Mouse (Mus musculus): Measurements from ENCODE around the gene Tmem222. TPM values are rescaled to one million over a fixed set of nuclear protein-coding genes. Genes with fewer than 3 reads are reported as not detected.

The Tmem222 gene
- polyA plus RNA-seq, 1 experiment from 2014 or later: 57.1 TPM

DNA sequence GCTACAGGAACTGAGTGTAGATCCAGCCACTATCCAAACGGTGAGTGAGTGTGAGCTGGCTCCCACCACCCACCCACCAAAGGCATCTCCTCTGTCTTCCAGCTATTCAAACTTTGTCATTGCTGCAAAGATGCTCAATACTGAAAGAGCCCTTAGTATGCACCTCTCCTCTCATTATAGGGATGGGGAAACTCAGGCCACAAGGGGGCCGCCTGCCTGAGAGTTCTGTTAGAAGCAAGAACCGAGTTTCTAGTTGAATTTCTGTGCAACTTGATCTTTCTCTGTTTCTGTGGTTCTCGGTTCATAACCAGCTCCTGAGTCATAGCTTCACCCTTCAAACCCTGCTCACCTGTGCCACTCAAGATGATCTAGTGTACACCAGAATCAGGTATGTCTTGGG lies 25.5 kb downstream of the Tmem222 start:
- H3K4me3 ChIP-seq (ENCODE audit: control insufficient read depth in 1 of 2, insufficient read depth in 1 of 2, low read depth in 1 of 2, low read length in 2 of 2): no peak overlapping the region
- peaks cover 11 to 14% of the 10 kb centered on the region in 2 experiments for H3K4me1 ChIP-seq (ENCODE audit: control insufficient read depth in 2 of 2, insufficient read depth in 2 of 2, low read length in 2 of 2)
- no peaks in the 10 kb centered on the region for H3K36me3 ChIP-seq (ENCODE audit: control insufficient read depth, insufficient read depth, low read length)
- H3K27ac ChIP-seq (replicated peaks in 1 of 2; ENCODE audit: control insufficient read depth in 1 of 2, insufficient read depth in 1 of 2, low read depth in 2 of 2, low read length in 2 of 2): no peak overlapping the region
- no peak overlapping the region for H3K4me2 ChIP-seq (ENCODE audit: low read length)
- no peak for ATAC-seq (ENCODE audit: insufficient number of reproducible peaks, insufficient read depth, low FRiP score, low read depth)
- no peak overlapping the region for H3K9ac ChIP-seq (ENCODE audit: low read length)
- WGBS: 45% methylated on average over 4 of the region's 4 CpGs
- H3K27me3 ChIP-seq (ENCODE audit: control insufficient read depth, insufficient read depth, low read length): peaks cover 76% of the 10 kb centered on the region
- H3K9me3 ChIP-seq (ENCODE audit: control insufficient read depth, low read length): no peaks in the 10 kb centered on the region

DNA sequence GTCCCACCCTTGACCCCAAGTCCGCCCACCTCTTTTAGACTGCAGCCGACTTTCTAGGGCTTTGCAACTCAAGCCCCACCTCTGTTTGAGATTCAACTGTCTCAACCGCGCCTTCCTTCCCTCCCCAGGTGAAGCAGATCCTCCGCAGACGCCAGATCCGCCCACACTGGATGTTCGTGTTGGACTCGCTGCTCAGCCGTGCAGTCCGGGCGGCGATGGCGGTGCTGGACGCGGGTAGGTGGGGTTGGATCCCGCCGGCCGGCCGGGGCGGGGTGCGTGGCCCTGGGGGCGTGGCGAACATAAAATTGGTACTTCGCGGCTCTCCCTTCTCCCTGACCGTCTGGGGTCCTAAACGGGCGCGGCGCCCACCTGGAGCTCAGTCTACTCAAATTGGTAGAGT lies 26.4 kb downstream of the Tmem222 start:
- Histone ChIP-seq H3K4me3 (ENCODE audit: control insufficient read depth in 1 of 2, insufficient read depth in 1 of 2, low read depth in 1 of 2, low read length in 2 of 2) (peak overlapping the region; percentile 43 to 44), H3K9ac (ENCODE audit: low read length) (peak overlapping the region; percentile 62), H3K4me1 (ENCODE audit: control insufficient read depth in 2 of 2, insufficient read depth in 2 of 2, low read length in 2 of 2) (peaks cover 11 to 14% of the 10 kb centered on the region in 2 experiments), H3K4me2 (ENCODE audit: low read length) (peak overlapping the region; percentile 77), H3K27me3 (ENCODE audit: control insufficient read depth, insufficient read depth, low read length) (peaks cover 76% of the 10 kb centered on the region), H3K27ac (replicated peaks in 1 of 2; ENCODE audit: control insufficient read depth in 1 of 2, insufficient read depth in 1 of 2, low read depth in 2 of 2, low read length in 2 of 2) (no peak overlapping the region), H3K36me3 (ENCODE audit: control insufficient read depth, insufficient read depth, low read length) (no peaks in the 10 kb centered on the region), H3K9me3 (ENCODE audit: control insufficient read depth, low read length) (no peaks in the 10 kb centered on the region)
- WGBS: 2% methylated on average over 31 of the region's 31 CpGs
- no peak for ATAC-seq (ENCODE audit: insufficient number of reproducible peaks, insufficient read depth, low FRiP score, low read depth)

DNA sequence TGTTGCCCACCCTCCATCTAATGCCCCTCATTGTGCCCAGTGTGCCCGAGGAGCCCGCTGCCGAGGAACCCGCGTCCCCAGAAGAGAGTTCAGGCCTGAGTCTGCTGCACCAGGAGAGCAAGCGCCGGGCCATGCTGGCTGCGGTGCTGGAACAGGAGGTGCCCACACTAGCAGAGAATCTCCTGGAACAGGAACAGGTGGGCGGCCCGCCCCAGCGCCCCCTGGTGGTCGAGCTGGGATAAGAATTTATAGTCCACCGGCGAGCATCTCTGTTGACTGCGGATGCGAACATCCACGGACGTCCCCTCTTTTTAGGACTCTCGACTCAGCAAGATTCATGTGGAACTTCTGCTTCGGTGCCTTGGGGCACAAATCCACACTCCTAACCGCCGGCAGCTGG lies 27.0 kb downstream of the Tmem222 start:
- H3K4me2 ChIP-seq (ENCODE audit: low read length): peak overlapping the region; percentile 77
- ATAC-seq (ENCODE audit: insufficient number of reproducible peaks, insufficient read depth, low FRiP score, low read depth): no peak
- H3K27me3 ChIP-seq (ENCODE audit: control insufficient read depth, insufficient read depth, low read length): peaks cover 76% of the 10 kb centered on the region
- no peaks in the 10 kb centered on the region for H3K36me3 ChIP-seq (ENCODE audit: control insufficient read depth, insufficient read depth, low read length)
- peak overlapping the region; percentile 62 for H3K9ac ChIP-seq (ENCODE audit: low read length)
- no peak overlapping the region for H3K27ac ChIP-seq (replicated peaks in 1 of 2; ENCODE audit: control insufficient read depth in 1 of 2, insufficient read depth in 1 of 2, low read depth in 2 of 2, low read length in 2 of 2)
- H3K4me3 ChIP-seq (ENCODE audit: control insufficient read depth in 1 of 2, insufficient read depth in 1 of 2, low read depth in 1 of 2, low read length in 2 of 2): peak overlapping the region; percentile 43 to 44
- peaks cover 11 to 14% of the 10 kb centered on the region in 2 experiments for H3K4me1 ChIP-seq (ENCODE audit: control insufficient read depth in 2 of 2, insufficient read depth in 2 of 2, low read length in 2 of 2)
- WGBS: 2% methylated on average over 22 of the region's 22 CpGs
- no peaks in the 10 kb centered on the region for H3K9me3 ChIP-seq (ENCODE audit: control insufficient read depth, low read length)

DNA sequence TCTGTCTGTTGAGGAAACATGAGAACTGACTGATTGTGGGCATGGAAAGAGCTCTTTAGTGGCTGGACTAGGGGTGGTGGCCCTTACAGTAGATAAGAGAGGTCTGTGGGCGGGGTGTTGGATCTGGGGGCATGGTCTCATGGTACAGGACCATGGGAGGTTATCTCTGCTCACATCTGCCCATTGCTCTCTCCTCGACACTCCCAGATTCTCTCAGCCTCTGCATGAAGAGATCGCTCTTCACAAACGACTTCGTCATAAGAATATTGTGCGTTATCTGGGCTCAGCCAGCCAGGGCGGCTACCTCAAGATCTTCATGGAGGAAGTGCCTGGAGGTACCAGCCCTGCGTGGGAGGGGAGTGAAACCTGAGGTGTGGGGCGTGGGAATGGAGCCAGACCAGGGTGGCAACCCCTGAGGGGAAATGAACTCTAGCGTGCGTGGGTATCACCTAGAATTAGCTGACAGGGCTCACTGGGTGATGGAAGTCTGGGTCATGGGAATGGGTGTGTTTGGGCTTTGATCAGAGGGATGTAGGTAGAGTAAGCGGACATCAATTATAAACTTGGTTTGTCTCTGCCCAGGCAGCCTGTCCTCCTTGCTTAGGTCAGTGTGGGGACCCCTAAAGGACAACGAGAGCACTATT lies 29.7 kb downstream of the Tmem222 start:
- H3K9me3 ChIP-seq (ENCODE audit: control insufficient read depth, low read length): no peaks in the 10 kb centered on the region
- peaks cover 78% of the 10 kb centered on the region for H3K27me3 ChIP-seq (ENCODE audit: control insufficient read depth, insufficient read depth, low read length)
- no peak overlapping the region for H3K27ac ChIP-seq (replicated peaks in 1 of 2; ENCODE audit: control insufficient read depth in 1 of 2, insufficient read depth in 1 of 2, low read depth in 2 of 2, low read length in 2 of 2)
- peaks cover 14 to 19% of the 10 kb centered on the region in 2 experiments for H3K4me1 ChIP-seq (ENCODE audit: control insufficient read depth in 2 of 2, insufficient read depth in 2 of 2, low read length in 2 of 2)
- no peak overlapping the region for H3K4me3 ChIP-seq (ENCODE audit: control insufficient read depth in 1 of 2, insufficient read depth in 1 of 2, low read depth in 1 of 2, low read length in 2 of 2)
- 55% methylated on average over 13 of the region's 13 CpGs for WGBS
- H3K36me3 ChIP-seq (ENCODE audit: control insufficient read depth, insufficient read depth, low read length): no peaks in the 10 kb centered on the region
- no peak overlapping the region for H3K9ac ChIP-seq (ENCODE audit: low read length)
- no peak overlapping the region for H3K4me2 ChIP-seq (ENCODE audit: low read length)
- no peak for ATAC-seq (ENCODE audit: insufficient number of reproducible peaks, insufficient read depth, low FRiP score, low read depth)

DNA sequence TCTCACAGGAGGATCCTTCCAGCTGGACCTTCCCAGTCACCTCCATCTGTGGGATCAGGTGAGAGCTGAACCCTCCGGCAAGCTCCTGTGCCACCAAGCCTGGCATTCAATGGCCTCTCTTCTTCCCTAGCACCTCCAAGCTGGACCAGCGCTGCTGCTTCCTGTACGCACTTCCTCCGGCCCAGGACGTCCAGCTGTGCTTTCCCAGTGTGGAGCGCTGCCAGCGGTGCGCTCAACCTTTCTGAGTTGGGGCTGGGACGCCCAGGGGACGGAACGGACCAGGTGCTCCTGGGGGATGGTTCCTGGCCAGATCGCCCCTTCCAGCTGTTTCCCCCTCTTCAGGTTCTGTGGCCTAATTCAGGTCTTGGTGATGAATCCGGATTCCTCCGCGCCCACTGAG lies 30.5 kb downstream of the Tmem222 start:
- Histone ChIP-seq H3K9me3 (ENCODE audit: control insufficient read depth, low read length) (no peaks in the 10 kb centered on the region), H3K9ac (ENCODE audit: low read length) (no peak overlapping the region), H3K27me3 (ENCODE audit: control insufficient read depth, insufficient read depth, low read length) (peaks cover 76% of the 10 kb centered on the region), H3K4me2 (ENCODE audit: low read length) (0 out of 2 replicates have a peak overlapping the region, but pooled peaks have one; percentile 1), H3K27ac (replicated peaks in 1 of 2; ENCODE audit: control insufficient read depth in 1 of 2, insufficient read depth in 1 of 2, low read depth in 2 of 2, low read length in 2 of 2) (no peak overlapping the region), H3K4me1 (ENCODE audit: control insufficient read depth in 2 of 2, insufficient read depth in 2 of 2, low read length in 2 of 2) (peaks cover 16 to 19% of the 10 kb centered on the region in 2 experiments), H3K36me3 (ENCODE audit: control insufficient read depth, insufficient read depth, low read length) (no peaks in the 10 kb centered on the region), H3K4me3 (ENCODE audit: control insufficient read depth in 1 of 2, insufficient read depth in 1 of 2, low read depth in 1 of 2, low read length in 2 of 2) (no peak overlapping the region)
- no peak for ATAC-seq (ENCODE audit: insufficient number of reproducible peaks, insufficient read depth, low FRiP score, low read depth)
- 21% methylated on average over 15 of the region's 15 CpGs for WGBS

DNA sequence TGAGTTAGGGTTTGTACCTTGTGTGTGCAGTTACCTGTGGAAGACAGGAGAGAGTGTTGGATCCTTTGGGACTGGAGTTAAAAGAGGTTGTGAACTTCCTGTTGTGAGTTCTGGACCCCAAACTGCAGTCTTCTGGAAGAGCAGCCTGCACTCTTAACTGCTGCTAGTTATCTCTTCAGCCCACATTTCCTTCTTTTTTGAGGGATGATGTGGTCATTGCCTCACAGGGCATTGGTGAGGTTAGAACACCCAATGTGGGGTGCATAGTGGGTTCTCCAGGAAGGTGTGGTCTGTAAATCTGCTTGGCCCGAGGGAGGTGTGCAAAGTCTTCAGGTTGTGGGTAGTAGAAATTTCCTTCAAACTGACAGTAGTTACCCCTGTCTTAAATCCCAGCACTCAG lies 33.3 kb downstream of the Tmem222 start:
- H3K27me3 ChIP-seq (ENCODE audit: control insufficient read depth, insufficient read depth, low read length): peaks cover 51% of the 10 kb centered on the region
- no peak for ATAC-seq (ENCODE audit: insufficient number of reproducible peaks, insufficient read depth, low FRiP score, low read depth)

DNA sequence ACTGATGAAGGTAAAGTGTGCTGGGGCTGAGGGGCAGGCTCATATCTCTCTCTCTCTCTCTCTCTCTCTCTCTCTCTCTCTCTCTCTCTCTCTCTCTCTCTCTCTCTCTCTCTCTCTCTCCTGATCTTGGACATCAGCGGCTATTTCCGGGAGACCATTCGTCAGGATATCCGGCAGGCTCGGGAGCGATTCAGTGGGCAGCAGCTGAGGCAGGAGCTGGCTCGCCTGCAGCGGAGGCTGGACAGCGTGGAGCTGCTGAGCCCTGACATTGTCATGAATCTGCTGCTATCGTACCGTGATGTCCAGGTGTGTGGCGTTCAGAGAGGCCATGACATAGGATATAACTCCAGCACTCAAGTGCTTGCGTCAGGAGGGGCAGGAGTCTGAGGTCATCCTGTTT lies 34.1 kb downstream of the Tmem222 start:
- no peak for ATAC-seq (ENCODE audit: insufficient number of reproducible peaks, insufficient read depth, low FRiP score, low read depth)
- Histone ChIP-seq H3K4me3 (ENCODE audit: control insufficient read depth in 1 of 2, insufficient read depth in 1 of 2, low read depth in 1 of 2, low read length in 2 of 2) (no peak overlapping the region), H3K36me3 (ENCODE audit: control insufficient read depth, insufficient read depth, low read length) (no peaks in the 10 kb centered on the region), H3K27ac (replicated peaks in 1 of 2; ENCODE audit: control insufficient read depth in 1 of 2, insufficient read depth in 1 of 2, low read depth in 2 of 2, low read length in 2 of 2) (no peak overlapping the region), H3K4me2 (ENCODE audit: low read length) (no peak overlapping the region), H3K27me3 (ENCODE audit: control insufficient read depth, insufficient read depth, low read length) (peaks cover 46% of the 10 kb centered on the region), H3K4me1 (ENCODE audit: control insufficient read depth in 2 of 2, insufficient read depth in 2 of 2, low read length in 2 of 2) (peaks cover 5 to 13% of the 10 kb centered on the region in 2 experiments; a peak in 3 of 4 replicates), H3K9ac (ENCODE audit: low read length) (no peak overlapping the region), H3K9me3 (ENCODE audit: control insufficient read depth, low read length) (no peaks in the 10 kb centered on the region)
- WGBS: 33% methylated on average over 13 of the region's 13 CpGs

More for the DNA sequence above, 33.3 kb downstream of the Tmem222 start:
- WGBS: 70% methylated on average over 1 of the region's 1 CpGs
- Histone ChIP-seq H3K4me1 (ENCODE audit: control insufficient read depth in 2 of 2, insufficient read depth in 2 of 2, low read length in 2 of 2) (peaks cover 5 to 13% of the 10 kb centered on the region in 2 experiments; a peak in 3 of 4 replicates), H3K27ac (replicated peaks in 1 of 2; ENCODE audit: control insufficient read depth in 1 of 2, insufficient read depth in 1 of 2, low read depth in 2 of 2, low read length in 2 of 2) (no peak overlapping the region), H3K4me2 (ENCODE audit: low read length) (no peak overlapping the region), H3K9me3 (ENCODE audit: control insufficient read depth, low read length) (no peaks in the 10 kb centered on the region), H3K4me3 (ENCODE audit: control insufficient read depth in 1 of 2, insufficient read depth in 1 of 2, low read depth in 1 of 2, low read length in 2 of 2) (no peak overlapping the region), H3K36me3 (ENCODE audit: control insufficient read depth, insufficient read depth, low read length) (no peaks in the 10 kb centered on the region), H3K9ac (ENCODE audit: low read length) (no peak overlapping the region)

DNA sequence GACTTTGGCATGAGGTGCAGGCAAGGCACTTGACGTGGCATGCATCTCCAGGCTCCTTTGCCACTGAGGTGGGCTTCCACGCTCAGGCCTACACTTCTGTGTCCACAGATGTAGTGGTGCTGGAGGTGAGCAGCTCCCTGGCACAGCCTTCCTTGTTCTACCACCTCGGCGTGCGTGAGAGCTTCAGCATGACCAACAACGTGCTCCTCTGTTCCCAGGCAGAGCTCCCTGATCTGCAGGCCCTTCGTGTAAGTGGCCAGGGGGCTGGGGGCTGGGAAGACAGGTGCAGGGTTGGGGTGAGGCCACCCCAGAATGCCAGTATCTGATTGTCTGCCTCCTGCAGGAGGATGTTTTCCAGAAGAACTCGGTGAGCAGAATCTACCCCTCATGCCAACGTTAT lies 34.9 kb downstream of the Tmem222 start:
- Histone ChIP-seq H3K27ac (replicated peaks in 1 of 2; ENCODE audit: control insufficient read depth in 1 of 2, insufficient read depth in 1 of 2, low read depth in 2 of 2, low read length in 2 of 2) (no peak overlapping the region), H3K36me3 (ENCODE audit: control insufficient read depth, insufficient read depth, low read length) (no peaks in the 10 kb centered on the region), H3K9ac (ENCODE audit: low read length) (no peak overlapping the region), H3K4me3 (ENCODE audit: control insufficient read depth in 1 of 2, insufficient read depth in 1 of 2, low read depth in 1 of 2, low read length in 2 of 2) (no peak overlapping the region), H3K4me1 (ENCODE audit: control insufficient read depth in 2 of 2, insufficient read depth in 2 of 2, low read length in 2 of 2) (peaks cover 5 to 13% of the 10 kb centered on the region in 2 experiments; a peak in 3 of 4 replicates), H3K4me2 (ENCODE audit: low read length) (no peak overlapping the region), H3K9me3 (ENCODE audit: control insufficient read depth, low read length) (no peaks in the 10 kb centered on the region), H3K27me3 (ENCODE audit: control insufficient read depth, insufficient read depth, low read length) (peaks cover 38% of the 10 kb centered on the region)
- WGBS: 64% methylated on average over 9 of the region's 9 CpGs
- no peak for ATAC-seq (ENCODE audit: insufficient number of reproducible peaks, insufficient read depth, low FRiP score, low read depth)
